Mouse (Mus musculus) forebrain, embryonic 16.5 days (tissue): Measurements from ENCODE around the gene Rab1a. TPM values are rescaled to one million over a fixed set of nuclear protein-coding genes. Genes with fewer than 3 reads are reported as not detected.
A peak's percentile ranks its signal among the peaks of the same experiment; 100 is the strongest.
"Not testable (repeated sequence)": the region's sequence is repeated elsewhere in the genome, so short reads cannot be mapped to it uniquely, and the experiment has no call there.

ENCODE experiments used
- ATAC-seq: fragments of 200-750 bp; cut with Nextera tagmentation; 2 replicates; pipeline ENCODE4 v1.8.0; 2017; ENCODE audit warnings: mild to moderate bottlenecking, moderate library complexity
- H3K27ac ChIP-seq: fragments of 300-500 bp; sonication (generic); 2 replicates; pipeline ENCODE4 v1.5.1; 2014; ENCODE audit warnings: low read length, control low read depth
- H3K27me3 ChIP-seq: fragments of 300-500 bp; sonication (generic); replicated peaks from 2 replicates; pipeline ENCODE4 v1.6.1; 2014; ENCODE audit warnings: low read length; ENCODE audit not compliant: control insufficient read depth, insufficient read depth
- H3K36me3 ChIP-seq: fragments of 300-500 bp; sonication (generic); 2 replicates; pipeline ENCODE4 v1.6.1; 2014; ENCODE audit not compliant: control insufficient read depth, insufficient read depth
- H3K4me1 ChIP-seq: fragments of 300-500 bp; sonication (generic); replicated peaks from 2 replicates; pipeline ENCODE4 v1.6.1; 2014; ENCODE audit warnings: low read length; ENCODE audit not compliant: control insufficient read depth, insufficient read depth
- H3K4me2 ChIP-seq: fragments of 300-500 bp; sonication (generic); 2 replicates; pipeline ENCODE4 v1.6.1; 2014; ENCODE audit warnings: mild to moderate bottlenecking, low read length, control low read depth
- H3K4me3 ChIP-seq: fragments of 300-500 bp; sonication (generic); replicated peaks from 2 replicates; pipeline ENCODE4 v1.5.1; 2014; ENCODE audit warnings: mild to moderate bottlenecking, low read length, control low read depth
- H3K9ac ChIP-seq: fragments of 300-500 bp; sonication (generic); replicated peaks from 2 replicates; pipeline ENCODE4 v1.6.1; 2014; ENCODE audit warnings: low read depth, low read length, control low read depth
- H3K9me3 ChIP-seq: fragments of 300-500 bp; sonication (generic); 2 replicates; pipeline ENCODE4 v1.6.1; 2016; ENCODE audit warnings: low read length; ENCODE audit not compliant: control insufficient read depth
- WGBS: fragments of 180-500 bp; shearing (Covaris S2); extraction: QIAGEN DNeasy Blood & Tissue Kit; methylation state at CpG from one replicate; pipeline ENCODE4 v1.1.7; 2014; 5-methylcytosine and 5-hydroxymethylcytosine counted together
- polyA plus RNA-seq: library from polyadenylated mRNA; unstranded; fragments of >200 nt; fragmentation: Nextera tagmentation; extraction: Ambion mirVana; gene quantifications from 2 replicates; pipeline ENCODE4 v1.2.1, GENCODE M21; 2015

Gene Rab1a
- 315 and 341 TPM in 2 replicates for polyA plus RNA-seq

DNA sequence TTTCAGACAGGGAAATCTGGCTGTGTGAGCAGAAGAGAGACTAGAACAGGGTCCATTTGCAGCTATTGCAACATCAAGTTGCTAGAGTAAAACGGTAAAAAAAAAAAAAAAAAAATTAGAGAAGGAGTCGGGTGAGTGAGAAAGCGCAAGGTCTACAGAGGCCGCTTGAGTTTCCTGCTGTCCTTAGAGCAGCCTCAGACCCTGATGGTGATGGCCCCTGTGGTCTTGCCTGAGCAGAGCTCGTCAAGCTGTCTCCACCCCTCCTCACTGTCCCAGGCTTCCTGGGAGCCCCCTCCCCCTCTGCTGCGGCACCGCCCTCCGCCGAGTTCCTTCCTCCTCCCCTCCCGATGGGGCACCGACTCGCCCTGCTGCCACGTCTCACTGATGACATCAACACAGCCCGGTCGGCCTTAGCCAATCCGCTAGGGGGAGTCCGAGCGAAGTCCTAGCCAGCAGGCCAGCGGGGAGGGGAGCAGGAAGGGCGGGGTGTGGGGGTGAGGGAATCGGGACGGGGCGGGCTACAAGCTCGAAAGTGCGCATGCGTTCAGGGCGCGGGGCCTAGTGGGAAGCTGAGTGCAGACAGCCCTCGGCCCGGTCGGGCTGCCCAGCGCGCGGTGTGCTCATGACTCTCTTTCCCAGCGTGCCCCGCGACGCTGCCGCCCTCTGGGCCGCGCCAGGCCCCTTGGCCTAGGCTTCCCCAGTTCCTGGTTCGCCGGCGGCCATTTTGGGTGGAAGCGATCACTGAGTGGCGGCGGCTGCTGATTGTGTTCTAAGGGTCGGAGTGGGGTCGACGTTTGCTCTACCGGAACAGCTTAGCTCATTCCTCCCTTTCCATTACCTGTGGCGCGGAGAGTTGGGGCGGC, at the start of gene Rab1a:
Gene Rab1a (plus strand): TSS at position 720 of the 863 bp plus-strand sequence.
- WGBS = 0% methylated on average over 48 of the region's 54 CpGs
- H3K27ac ChIP-seq = peak within 1 kb of the TSS; percentile 96

DNA sequence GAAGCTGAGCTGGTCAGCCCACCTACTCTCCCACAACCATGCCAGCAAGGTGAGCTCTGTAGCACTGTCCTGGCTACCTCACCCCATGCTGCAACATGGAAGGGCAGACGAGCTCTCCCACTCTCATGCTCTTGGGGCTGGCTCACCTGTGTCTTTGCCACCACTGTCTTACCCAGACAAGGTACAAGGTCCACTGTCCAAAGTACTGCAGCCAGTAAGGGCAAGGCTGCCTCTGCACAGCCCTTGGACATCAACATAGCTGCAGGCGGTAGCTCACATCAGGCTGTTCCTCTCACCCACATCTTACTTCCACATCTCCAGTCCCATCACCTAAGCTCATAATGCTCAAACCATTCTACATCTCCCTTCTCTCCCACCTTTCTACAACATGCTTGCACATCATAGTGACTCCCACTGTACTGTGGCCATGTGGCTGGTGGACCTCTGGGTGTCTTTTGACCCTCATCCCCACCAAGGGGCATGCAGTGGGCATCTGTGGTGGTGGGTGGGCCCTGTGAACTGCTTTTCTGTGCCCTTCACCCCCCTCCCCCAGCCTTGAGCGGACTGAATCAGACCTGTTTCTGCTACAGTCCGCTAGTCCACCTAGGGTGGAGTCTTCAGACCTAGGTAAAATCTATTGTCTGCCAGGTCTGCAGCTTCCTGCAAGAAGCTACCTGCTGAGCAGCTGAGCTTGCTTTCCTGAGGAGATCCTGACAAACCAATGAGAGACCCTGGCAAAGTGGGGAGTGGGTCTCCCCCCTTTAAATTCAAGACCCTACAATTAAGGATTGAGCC, 48.9 kb upstream of the Rab1a start:
- no peak overlapping the region for H3K9ac ChIP-seq

More for the DNA sequence above, at the start of gene Rab1a:
- peaks cover 26% of the 10 kb centered on the region for H3K4me1 ChIP-seq
- H3K36me3 ChIP-seq = no peaks in the 10 kb centered on the region
- peak within 1 kb of the TSS; percentile 76 for H3K4me2 ChIP-seq
- peak; percentile 99 for ATAC-seq
- no peaks in the 10 kb centered on the region for H3K27me3 ChIP-seq
- no peaks in the 10 kb centered on the region for H3K9me3 ChIP-seq
- peak within 1 kb of the TSS; percentile 98 for H3K4me3 ChIP-seq
- peak within 1 kb of the TSS; percentile 98 for H3K9ac ChIP-seq

GRCm38 (mm10) chr11:20153542-20153941, 47.7 kb upstream of the Rab1a start:
- H3K4me2 ChIP-seq, H3K27ac ChIP-seq, H3K4me1 ChIP-seq, H3K27me3 ChIP-seq, H3K9me3 ChIP-seq, H3K9ac ChIP-seq, H3K36me3 ChIP-seq, H3K4me3 ChIP-seq, ATAC-seq: not testable (repeated sequence)
- 89% methylated on average over 5 of the region's 5 CpGs for WGBS

More for the DNA sequence above, 48.9 kb upstream of the Rab1a start:
- 0 out of 2 replicates have a peak, but pooled peaks cover 2% of the 10 kb centered on the region for H3K9me3 ChIP-seq
- no peaks in the 10 kb centered on the region for H3K4me1 ChIP-seq
- WGBS = 87% methylated on average over 4 of the region's 4 CpGs
- H3K4me2 ChIP-seq = no peak overlapping the region
- no peaks in the 10 kb centered on the region for H3K27me3 ChIP-seq
- ATAC-seq = no peak
- H3K27ac ChIP-seq = no peak overlapping the region
- no peaks in the 10 kb centered on the region for H3K36me3 ChIP-seq
- no peak overlapping the region for H3K4me3 ChIP-seq

DNA sequence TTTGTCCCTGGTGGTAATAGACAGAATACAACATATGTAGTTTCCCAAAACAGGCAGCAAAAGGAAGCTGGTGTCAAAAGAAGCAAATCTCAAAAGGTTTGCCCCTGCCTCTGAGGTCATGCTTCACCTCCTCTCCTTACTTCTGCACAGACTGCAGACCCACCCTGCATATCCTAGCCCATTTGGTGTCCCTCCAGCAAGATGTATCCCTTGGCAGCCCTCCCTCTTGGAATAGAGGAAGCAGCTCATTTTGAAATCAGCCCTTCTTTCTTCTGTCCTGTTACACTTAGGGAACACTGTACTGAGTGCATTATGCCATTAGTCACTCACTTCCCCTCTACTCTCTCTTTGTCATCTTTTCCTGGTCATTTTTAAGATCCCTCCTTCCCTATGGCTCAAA, 42.4 kb upstream of the Rab1a start:
- no peak for ATAC-seq
- Histone ChIP-seq H3K36me3 (no peaks in the 10 kb centered on the region), H3K4me3 (no peak overlapping the region), H3K9ac (no peak overlapping the region), H3K27ac (no peak overlapping the region), H3K4me2 (no peak overlapping the region), H3K9me3 (no peaks in the 10 kb centered on the region), H3K27me3 (no peaks in the 10 kb centered on the region), H3K4me1 (no peaks in the 10 kb centered on the region)

- no peak for ATAC-seq
- Histone ChIP-seq H3K4me3 (no peak overlapping the region), H3K9ac (no peak overlapping the region), H3K36me3 (no peaks in the 10 kb centered on the region), H3K9me3 (no peaks in the 10 kb centered on the region), H3K4me1 (no peaks in the 10 kb centered on the region), H3K27ac (no peak overlapping the region), H3K27me3 (no peaks in the 10 kb centered on the region), H3K4me2 (no peak overlapping the region)
- 49% methylated on average over 4 of the region's 4 CpGs for WGBS
Measured at GRCm38 (mm10) chr11:20164979-20165867, 36.0 kb upstream of the Rab1a start.

GRCm38 (mm10) chr11:20165991-20166390, 35.2 kb upstream of the Rab1a start:
- no peak overlapping the region for H3K4me3 ChIP-seq
- H3K27me3 ChIP-seq = no peaks in the 10 kb centered on the region
- H3K9me3 ChIP-seq = no peaks in the 10 kb centered on the region
- H3K4me1 ChIP-seq = no peaks in the 10 kb centered on the region
- H3K27ac ChIP-seq = no peak overlapping the region
- H3K4me2 ChIP-seq = no peak overlapping the region
- WGBS = 88% methylated on average over 4 of the region's 4 CpGs
- H3K36me3 ChIP-seq = no peaks in the 10 kb centered on the region
- H3K9ac ChIP-seq = no peak overlapping the region
- no peak for ATAC-seq

DNA sequence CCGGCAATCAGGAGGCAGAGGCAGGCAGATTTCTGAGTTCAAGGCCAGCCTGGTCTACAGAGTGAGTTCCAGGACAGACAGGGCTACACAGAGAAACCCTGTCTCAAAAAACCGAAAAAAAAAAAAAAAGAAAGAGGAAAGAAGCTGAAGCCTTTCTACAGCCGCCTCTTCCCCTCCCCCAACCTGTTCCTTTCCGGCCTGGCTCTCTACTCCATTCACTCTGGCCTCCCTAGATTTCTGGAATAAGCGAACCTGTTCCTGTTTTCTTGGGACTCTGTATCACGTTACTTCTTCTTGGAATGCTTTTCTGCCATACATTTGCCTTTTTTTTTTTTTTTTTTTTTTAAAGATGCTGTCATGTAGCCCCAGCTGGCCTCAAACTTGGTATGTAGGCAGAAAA, 34.8 kb upstream of the Rab1a start:
- not testable (repeated sequence) for H3K27ac ChIP-seq, H3K27me3 ChIP-seq, H3K9me3 ChIP-seq, H3K9ac ChIP-seq, ATAC-seq, H3K4me3 ChIP-seq, H3K36me3 ChIP-seq, H3K4me2 ChIP-seq, H3K4me1 ChIP-seq
- WGBS = 85% methylated on average over 5 of the region's 6 CpGs

DNA sequence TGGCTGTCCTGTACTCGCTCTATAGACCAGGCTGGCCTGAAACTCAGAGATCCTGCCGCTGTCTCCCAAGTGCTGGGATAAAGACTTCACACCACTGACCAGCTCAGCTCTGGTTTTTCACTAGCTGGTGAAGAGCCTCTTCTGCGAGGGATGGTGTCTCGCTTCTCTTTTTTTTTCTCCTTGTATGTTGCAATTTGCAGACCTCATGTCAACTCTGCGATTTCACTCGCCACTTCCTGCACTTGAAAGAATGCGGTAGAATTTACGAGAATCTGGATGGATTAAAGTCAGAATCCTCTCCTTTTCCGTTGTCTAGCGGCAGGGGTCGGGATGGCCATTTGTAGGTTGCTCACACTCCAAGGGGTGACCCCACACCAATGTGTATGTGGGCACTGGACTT, 32.3 kb upstream of the Rab1a start:
- Histone ChIP-seq H3K36me3 (no peaks in the 10 kb centered on the region), H3K27me3 (no peaks in the 10 kb centered on the region), H3K4me3 (no peak overlapping the region), H3K9me3 (no peaks in the 10 kb centered on the region), H3K9ac (no peak overlapping the region), H3K27ac (no peak overlapping the region), H3K4me2 (no peak overlapping the region), H3K4me1 (no peaks in the 10 kb centered on the region)
- ATAC-seq = no peak
- 90% methylated on average over 11 of the region's 11 CpGs for WGBS

DNA sequence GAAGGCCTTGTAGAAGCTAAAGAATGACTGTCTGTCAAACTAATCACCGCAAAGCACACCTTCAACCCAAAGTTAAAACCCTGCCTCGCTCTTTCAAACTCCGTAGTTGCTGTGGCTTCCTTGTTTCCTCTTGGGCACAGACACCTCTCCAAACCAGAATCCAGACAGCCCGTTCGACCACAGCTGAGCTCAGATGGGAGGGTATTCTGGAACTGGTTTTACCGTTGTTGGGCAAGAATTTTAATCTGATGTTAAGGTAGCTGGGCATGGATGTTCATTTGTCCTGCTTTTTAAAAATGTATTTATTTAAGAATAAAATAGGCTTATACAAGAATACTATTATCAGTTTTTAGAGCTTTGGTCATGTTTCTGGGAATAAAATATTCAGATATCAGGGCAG, 14.0 kb upstream of the Rab1a start:
- Histone ChIP-seq H3K4me2 (no peak overlapping the region), H3K9ac (no peak overlapping the region), H3K27me3 (no peaks in the 10 kb centered on the region), H3K4me3 (no peak overlapping the region), H3K4me1 (no peaks in the 10 kb centered on the region), H3K36me3 (no peaks in the 10 kb centered on the region), H3K9me3 (no peaks in the 10 kb centered on the region), H3K27ac (no peak overlapping the region)
- ATAC-seq = no peak
- 86% methylated on average over 6 of the region's 6 CpGs for WGBS
